Mouse (Mus musculus): Measurements from ENCODE around the gene Nos1ap. TPM values are rescaled to one million over a fixed set of nuclear protein-coding genes. Genes with fewer than 3 reads are reported as not detected.

The Nos1ap gene
- total RNA-seq, 2 experiments from 2014 or later = 21.8 to 24.0 TPM

GRCm38 (mm10) chr1:170506309-170506708 is 83.4 kb downstream of the Nos1ap start:
- intact Hi-C loops (cut with DNase I) = no loop called here
- DNase-seq = no peak

GRCm38 (mm10) chr1:170505107-170505506 is 84.6 kb downstream of the Nos1ap start:
- no peak for DNase-seq
- intact Hi-C loops (cut with DNase I) = no loop called here

GRCm38 (mm10) chr1:170504378-170504777 is 85.3 kb downstream of the Nos1ap start:
- intact Hi-C loops (cut with DNase I) = no loop called here

DNA sequence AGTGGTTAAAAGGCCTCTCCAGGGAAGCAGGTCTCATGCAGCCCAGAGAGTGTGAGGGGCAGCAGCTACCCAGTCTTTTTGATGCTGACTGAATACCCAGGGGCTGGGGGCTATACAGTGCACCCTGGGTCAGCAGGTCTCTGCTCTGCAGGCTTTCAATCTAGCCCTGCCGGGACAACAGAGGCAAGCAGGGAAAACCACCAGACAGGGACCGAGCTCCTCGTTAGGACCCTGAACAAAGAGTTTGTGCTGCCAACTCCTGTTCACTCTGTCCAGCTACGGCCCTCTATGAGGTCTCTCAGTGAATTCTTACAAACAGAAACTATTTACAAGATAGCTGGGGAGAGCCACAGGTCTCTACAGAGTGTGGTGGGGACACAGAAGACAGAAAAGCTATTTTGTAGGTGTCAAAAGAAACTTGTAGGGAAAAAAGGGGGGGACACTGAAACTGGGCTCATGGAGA is 86.4 kb downstream of the Nos1ap start:
- intact Hi-C loops (cut with DNase I) = no loop called here
- no peak for DNase-seq

More at GRCm38 (mm10) chr1:170504378-170504777, 85.3 kb downstream of the Nos1ap start:
- no peak for DNase-seq

GRCm38 (mm10) chr1:170502491-170503276 is 87.0 kb downstream of the Nos1ap start:
- DNase-seq = no peak
- intact Hi-C loops (cut with DNase I) = no loop called here

DNA sequence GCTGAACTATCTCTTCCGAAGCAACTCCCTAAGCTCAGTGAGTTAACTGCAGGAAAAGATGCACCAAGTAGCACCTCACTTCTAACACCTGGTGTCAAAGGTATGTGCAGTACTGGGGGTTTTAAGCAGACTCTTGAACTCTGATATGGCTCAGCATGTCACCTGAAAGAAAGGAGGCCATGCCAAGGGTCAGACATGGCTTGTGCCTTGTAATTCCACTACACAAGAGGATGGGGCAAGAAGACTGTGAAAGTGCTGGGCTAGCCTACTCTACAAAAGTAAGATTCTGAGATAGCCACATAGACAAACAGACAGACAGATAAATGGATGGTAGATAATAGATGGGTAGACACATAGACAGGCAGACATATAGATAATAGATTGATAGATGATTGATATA is 87.7 kb downstream of the Nos1ap start:
- DNase-seq = no peak
- intact Hi-C loops (cut with DNase I) = no loop called here

GRCm38 (mm10) chr1:170501556-170501955 is 88.1 kb downstream of the Nos1ap start:
- intact Hi-C loops (cut with DNase I) = no loop called here
- no peak for DNase-seq

DNA sequence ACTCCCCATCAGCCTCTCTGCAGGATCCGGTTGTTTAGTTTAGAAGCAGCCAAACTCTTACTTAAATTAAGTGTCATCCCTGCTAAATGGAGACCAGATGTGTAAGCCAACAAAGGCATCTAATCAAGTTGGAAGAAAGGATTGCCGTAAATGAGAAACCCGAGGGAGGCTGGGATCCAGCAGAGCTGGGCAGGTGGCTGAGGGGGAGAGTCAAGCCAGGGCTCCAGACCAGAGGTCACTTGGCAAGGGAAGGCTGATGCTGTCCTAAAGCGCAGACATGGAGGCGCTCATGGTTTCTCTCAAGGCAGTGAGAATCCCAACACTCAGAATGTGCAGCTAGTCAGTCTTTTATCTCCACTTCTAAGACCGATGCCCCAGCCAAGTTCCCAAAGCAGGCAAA is 89.8 kb downstream of the Nos1ap start:
- intact Hi-C loops (cut with DNase I) = no loop called here

GRCm38 (mm10) chr1:170499466-170499865 is 90.2 kb downstream of the Nos1ap start:
- no peak for DNase-seq
- intact Hi-C loops (cut with DNase I) = no loop called here

More for the DNA sequence above, 89.8 kb downstream of the Nos1ap start:
- no peak for DNase-seq

DNA sequence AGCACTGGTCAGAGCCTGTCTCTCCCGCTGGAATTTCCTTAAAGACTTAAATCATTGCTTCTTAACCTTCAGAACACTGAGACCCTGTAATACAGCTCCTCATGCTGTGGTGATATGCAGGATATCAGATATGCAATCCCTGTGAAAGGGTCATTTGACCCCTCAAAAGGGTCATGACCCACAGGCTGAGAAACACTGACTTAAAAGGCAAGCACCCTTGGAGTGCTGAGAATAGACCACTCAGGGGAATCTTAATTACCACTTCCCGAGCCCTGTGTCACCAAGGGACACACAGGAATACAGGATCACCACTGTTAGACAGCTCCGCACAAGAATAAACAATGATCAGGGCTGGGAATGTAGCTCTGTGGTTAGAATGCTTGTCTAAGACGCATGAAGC is 91.0 kb downstream of the Nos1ap start:
- DNase-seq = no peak
- intact Hi-C loops (cut with DNase I) = no loop called here

DNA sequence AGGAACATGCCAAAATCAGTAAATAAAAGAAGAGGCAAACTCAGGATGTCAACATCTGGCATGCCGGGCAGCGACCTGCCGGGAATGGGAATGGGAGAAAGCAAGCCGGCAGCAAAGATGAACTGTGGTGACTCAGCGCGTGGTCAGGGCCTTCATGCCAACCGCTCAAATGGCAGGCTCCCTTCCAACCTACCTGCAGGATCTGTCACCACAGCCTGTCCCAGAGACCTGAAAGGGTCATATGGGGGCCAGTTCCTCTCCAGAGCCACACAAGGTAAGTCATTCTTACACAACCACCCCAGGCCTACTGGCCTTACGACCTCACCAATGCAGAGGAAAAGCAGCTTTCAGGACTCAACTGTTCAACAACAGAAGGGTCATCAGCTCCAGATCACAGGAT is 93.4 kb downstream of the Nos1ap start:
- no peak for DNase-seq
- intact Hi-C loops (cut with DNase I) = no loop called here

DNA sequence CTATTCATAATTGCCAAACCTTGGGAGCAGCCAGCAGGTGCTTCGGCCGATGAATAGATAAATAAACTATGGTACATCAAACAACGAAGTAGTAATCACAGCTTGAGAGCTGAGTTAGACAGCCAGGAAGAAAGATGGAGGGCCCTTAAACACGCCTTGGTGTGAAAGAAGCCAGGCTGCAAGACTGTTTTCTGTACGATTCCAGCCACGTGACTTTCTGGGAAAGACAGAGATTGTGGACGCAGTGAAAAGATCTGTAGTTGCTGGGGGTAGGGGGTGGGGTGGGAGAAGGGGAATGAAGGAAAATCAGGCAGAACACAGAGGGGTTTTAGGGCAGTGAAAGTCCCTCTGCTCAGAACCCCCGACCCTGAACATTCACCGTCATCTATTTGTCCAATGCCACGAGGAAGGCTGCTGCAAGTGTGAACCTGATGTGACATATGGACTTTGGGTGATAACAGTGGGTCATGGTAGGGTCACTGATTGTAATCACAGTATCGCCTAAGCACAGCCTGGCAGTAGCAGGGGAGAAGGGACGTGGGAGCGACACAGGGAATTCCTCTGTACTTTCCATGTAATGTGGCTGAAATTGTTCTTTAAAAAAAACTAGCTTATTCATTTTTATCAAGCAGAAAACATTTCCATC is 94.0 kb downstream of the Nos1ap start:
- intact Hi-C loops (cut with DNase I) = no loop called here
- DNase-seq = no peak

DNA sequence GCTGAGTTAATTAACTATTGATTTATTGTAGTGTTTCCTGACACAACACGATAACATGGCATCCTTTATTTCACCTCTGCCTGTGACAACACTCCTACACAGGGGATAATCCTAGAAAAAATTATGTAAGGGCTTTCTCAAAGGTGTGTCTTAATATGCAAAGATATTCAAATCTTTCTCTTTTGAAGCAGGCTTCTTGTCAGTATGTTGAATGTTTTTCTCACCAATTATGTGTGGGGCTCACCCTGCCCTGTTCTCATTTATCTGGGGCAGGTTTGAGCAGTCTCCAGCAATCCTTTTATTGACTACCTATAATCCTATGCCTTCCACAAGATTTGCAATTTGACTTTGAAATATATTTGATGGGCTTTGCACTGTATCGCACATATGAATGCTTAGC is 97.1 kb downstream of the Nos1ap start:
- DNase-seq = no peak
- intact Hi-C loops (cut with DNase I) = no loop called here

GRCm38 (mm10) chr1:170492027-170492426 is 97.6 kb downstream of the Nos1ap start:
- intact Hi-C loops (cut with DNase I) = no loop called here
- no peak for DNase-seq

DNA sequence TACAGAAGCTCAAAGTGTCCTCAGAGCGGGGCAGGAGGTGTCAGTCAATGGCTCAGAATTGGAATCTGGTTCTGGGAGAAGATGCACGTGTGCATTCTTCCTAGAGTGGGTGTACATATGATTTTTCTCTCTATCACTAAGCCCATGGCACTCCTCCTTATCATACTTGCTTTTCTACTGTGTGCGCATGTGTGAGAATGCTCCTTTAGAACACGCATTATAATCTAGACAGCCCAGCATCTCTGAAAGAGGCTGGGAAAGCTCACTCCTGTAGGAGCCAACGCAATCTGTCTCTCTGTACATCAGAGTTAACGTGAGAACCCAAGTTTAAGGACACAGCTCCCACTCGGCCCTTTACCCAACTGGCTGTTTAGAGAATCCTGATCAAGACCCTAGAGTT is 99.7 kb downstream of the Nos1ap start:
- intact Hi-C loops (cut with DNase I) = no loop called here
- no peak for DNase-seq

- intact Hi-C loops (cut with DNase I) = no loop called here
- DNase-seq = no peak
These were observed 100.2 kb downstream of the Nos1ap start for GRCm38 (mm10) chr1:170489450-170489849.

GRCm38 (mm10) chr1:170485119-170485518 is 104.5 kb downstream of the Nos1ap start:
- intact Hi-C loops (cut with DNase I) = no loop called here
- DNase-seq = no peak

- intact Hi-C loops (cut with DNase I) = no loop called here
- no peak for DNase-seq
These were observed 107.3 kb downstream of the Nos1ap start for GRCm38 (mm10) chr1:170482236-170482905.

DNA sequence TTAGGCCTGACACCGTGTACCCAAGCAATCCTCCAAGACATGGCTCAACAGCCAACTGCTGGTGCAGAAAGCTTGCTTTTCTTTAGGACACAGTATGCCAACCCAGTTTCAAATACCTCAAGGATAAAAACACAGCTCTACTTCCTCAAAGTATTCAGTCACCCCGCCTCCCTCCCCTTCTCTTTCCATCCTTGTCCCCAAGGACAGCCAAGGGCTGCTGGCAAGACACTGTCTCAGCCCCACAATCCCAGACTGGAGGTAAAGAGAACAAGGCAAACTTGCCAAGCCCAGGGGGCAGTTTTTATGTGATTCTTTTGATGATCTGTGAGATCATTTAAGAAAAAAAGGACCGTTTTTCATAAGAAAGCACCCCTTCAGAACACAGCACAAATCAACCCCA is 108.6 kb downstream of the Nos1ap start:
- intact Hi-C loops (cut with DNase I) = no loop called here
- no peak for DNase-seq

- intact Hi-C loops (cut with DNase I) = no loop called here
- no peak for DNase-seq
These were observed 110.2 kb downstream of the Nos1ap start for GRCm38 (mm10) chr1:170479458-170479798.

- no peak for DNase-seq
- intact Hi-C loops (cut with DNase I) = no loop called here
These were observed 110.7 kb downstream of the Nos1ap start for GRCm38 (mm10) chr1:170478791-170479457.
